Mouse (Mus musculus) liver, embryonic 13.5 days (tissue): ENCODE measurements at regions not wholly inside any gene's neighbourhood (a gene's known extent, or its start where the extent isn't known, plus 50 kb on each side); places are given as distances from the start of the nearest gene placed in this dataset.

Experiments used
- ATAC-seq: fragments of 200-750 bp; cut with Nextera tagmentation; 2 replicates; pipeline ENCODE4 v1.8.0; 2017; ENCODE audit warnings: low read depth, mild to moderate bottlenecking, moderate number of reproducible peaks, moderate library complexity
- DNase-seq: peaks from one replicate; pipeline ENCODE4 v3.0.0; 2022
- H3K27ac ChIP-seq: fragments of 300-500 bp; sonication (generic); 2 replicates; pipeline ENCODE4 v1.5.1; 2015; ENCODE audit warnings: moderate library complexity, mild to moderate bottlenecking, inconsistent platforms
- H3K27me3 ChIP-seq: fragments of 300-500 bp; sonication (generic); 2 replicates; pipeline ENCODE4 v1.6.1; 2015; ENCODE audit warnings: mild to moderate bottlenecking, inconsistent platforms
- H3K36me3 ChIP-seq: fragments of 300-500 bp; sonication (generic); 2 replicates; pipeline ENCODE4 v1.6.1; 2015; ENCODE audit warnings: mild to moderate bottlenecking, inconsistent platforms
- H3K4me1 ChIP-seq: fragments of 300-500 bp; sonication (generic); replicated peaks from 2 replicates; pipeline ENCODE4 v1.6.1; 2015; ENCODE audit warnings: inconsistent platforms
- H3K4me2 ChIP-seq: fragments of 300-500 bp; sonication (generic); 2 replicates; pipeline ENCODE4 v1.6.1; 2015; ENCODE audit warnings: inconsistent platforms, mild to moderate bottlenecking, moderate library complexity
- H3K4me3 ChIP-seq: fragments of 300-500 bp; sonication (generic); replicated peaks from 2 replicates; pipeline ENCODE4 v1.5.1; 2015; ENCODE audit warnings: mild to moderate bottlenecking, inconsistent platforms
- H3K9ac ChIP-seq: fragments of 300-500 bp; sonication (generic); 2 replicates; pipeline ENCODE4 v1.6.1; 2015; ENCODE audit warnings: mild to moderate bottlenecking, inconsistent platforms
- H3K9me3 ChIP-seq: fragments of 300-500 bp; sonication (generic); replicated peaks from 2 replicates; pipeline ENCODE4 v1.6.1; 2016; ENCODE audit warnings: inconsistent platforms
- WGBS: fragments of 180-500 bp; shearing (Covaris S2); methylation state at CpG from one replicate; pipeline ENCODE4 v1.1.7; 2015; ENCODE audit not compliant: insufficient replicate concordance; 5-methylcytosine and 5-hydroxymethylcytosine counted together

DNA sequence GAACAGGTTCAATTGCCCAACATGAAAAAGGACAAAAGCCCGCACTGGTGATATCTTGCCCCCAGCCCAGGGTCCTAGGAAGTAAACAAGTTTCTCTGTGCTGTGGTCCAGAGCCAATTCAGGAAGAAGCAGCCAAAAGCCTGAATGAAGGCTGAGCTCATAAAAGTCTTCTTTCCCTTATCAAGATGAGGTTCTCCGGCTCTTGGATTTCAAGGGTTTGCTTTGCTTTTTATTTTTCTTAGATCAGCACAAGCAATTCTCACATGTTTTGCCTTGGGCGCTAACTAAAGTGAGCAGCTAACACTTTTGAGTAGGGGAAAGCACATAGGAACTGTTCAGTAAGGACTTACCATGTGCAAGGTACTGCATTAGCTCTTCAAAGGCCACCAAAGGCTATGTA, 2208.0 kb upstream of the Gm7489 start:
- Histone ChIP-seq H3K27ac (no peak overlapping the region), H3K9me3 (no peaks in the 10 kb centered on the region), H3K9ac (no peak overlapping the region), H3K4me3 (no peak overlapping the region), H3K27me3 (no peaks in the 10 kb centered on the region), H3K4me1 (peaks cover 9% of the 10 kb centered on the region), H3K4me2 (no peak overlapping the region), H3K36me3 (no peaks in the 10 kb centered on the region)
- DNase-seq (no peak), ATAC-seq (no peak)
- 68% methylated on average over 3 of the region's 3 CpGs for WGBS

DNA sequence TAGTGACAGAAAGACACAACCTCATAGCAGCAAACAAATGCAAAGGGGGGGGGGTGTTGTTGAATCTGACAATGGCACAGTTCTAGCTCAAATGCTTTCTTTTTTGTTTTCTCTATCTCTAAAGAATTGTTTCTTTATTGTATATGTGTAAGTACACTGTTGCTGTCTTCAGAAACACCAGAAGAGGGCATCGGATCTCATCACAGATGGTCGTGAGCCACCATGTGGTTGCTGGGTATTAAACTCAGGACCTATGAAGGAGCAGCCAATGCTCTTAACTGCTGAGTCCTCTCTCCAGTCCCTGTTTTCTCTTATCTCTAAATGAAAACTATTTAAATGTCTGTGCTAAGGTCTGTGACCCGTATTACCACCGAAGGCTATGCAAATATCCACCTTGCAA, 2207.4 kb upstream of the Gm7489 start:
- WGBS: 66% methylated on average over 4 of the region's 4 CpGs

DNA sequence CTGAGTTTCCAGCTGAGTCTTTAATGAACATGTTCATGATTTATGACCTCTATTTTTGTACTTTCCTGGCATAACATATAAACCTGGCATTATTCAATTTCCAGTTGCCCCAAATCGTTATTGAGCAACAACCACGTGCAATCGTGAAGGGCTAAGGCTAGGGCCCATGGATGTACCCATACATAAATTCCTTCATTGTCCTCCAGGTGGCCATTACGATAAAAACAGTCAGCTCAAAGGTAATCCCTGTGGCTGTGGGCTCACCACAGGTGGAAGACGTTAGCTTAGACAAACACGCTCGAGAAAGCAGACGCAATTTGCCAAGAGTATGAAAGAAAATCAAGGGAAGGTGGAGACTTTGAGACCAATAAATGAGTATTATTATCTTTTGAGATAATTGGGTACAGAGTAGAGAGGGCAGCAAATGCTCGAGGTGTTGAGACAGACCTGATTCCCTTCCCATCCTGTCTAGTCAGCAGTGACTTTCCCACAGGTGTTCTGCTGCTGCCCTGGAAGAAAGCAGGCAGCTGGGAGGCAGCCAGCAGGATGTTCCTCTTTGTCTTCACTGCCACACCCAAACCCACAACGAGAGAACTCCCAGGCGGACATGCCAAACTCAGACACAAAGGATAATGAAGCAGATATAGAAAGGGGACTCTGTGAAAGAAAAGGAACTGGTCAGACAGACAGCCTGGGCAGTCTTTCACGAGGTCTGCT, 2205.4 kb upstream of the Gm7489 start:
- 46% methylated on average over 12 of the region's 12 CpGs for WGBS
- Histone ChIP-seq H3K4me3 (no peak overlapping the region), H3K4me1 (peaks cover under 1% of the 10 kb centered on the region; the same call in 1 of the 2 replicates), H3K36me3 (no peaks in the 10 kb centered on the region), H3K4me2 (no peak overlapping the region), H3K9me3 (no peaks in the 10 kb centered on the region), H3K27ac (no peak overlapping the region), H3K27me3 (no peaks in the 10 kb centered on the region), H3K9ac (no peak overlapping the region)
- no peak for DNase-seq
- no peak for ATAC-seq

More for the DNA sequence above, 2207.4 kb upstream of the Gm7489 start:
- Histone ChIP-seq H3K27me3 (no peaks in the 10 kb centered on the region), H3K9ac (no peak overlapping the region), H3K36me3 (no peaks in the 10 kb centered on the region), H3K27ac (no peak overlapping the region), H3K4me3 (no peak overlapping the region), H3K4me1 (peaks cover 9% of the 10 kb centered on the region), H3K4me2 (no peak overlapping the region), H3K9me3 (no peaks in the 10 kb centered on the region)
- ATAC-seq (no peak), DNase-seq (no peak)

DNA sequence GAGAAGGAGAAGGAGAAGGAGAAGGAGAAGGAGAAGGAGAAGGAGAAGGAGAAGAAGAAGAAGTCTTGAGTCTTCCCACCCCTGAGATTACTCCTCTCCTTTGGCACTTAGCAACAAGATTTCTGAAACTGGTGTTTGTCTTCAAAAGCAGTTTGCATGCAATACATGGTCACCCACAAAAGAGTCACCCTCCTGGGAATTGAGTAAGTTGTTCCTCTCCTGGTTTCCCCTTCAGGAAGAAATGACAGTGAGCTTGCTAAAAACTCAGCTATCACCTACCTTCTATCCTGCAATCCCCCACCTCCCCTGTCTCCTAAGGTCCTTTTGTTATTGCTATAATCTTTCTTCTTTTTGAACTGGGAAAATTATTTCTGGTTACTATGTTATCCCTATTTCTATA, 2204.2 kb upstream of the Gm7489 start:
- H3K9ac ChIP-seq: no peak overlapping the region
- no peak for ATAC-seq
- no peaks in the 10 kb centered on the region for H3K4me1 ChIP-seq
- no peak for DNase-seq
- no peaks in the 10 kb centered on the region for H3K9me3 ChIP-seq
- H3K36me3 ChIP-seq: no peaks in the 10 kb centered on the region
- H3K4me3 ChIP-seq: no peak overlapping the region
- H3K27me3 ChIP-seq: no peaks in the 10 kb centered on the region
- H3K27ac ChIP-seq: no peak overlapping the region
- no peak overlapping the region for H3K4me2 ChIP-seq

DNA sequence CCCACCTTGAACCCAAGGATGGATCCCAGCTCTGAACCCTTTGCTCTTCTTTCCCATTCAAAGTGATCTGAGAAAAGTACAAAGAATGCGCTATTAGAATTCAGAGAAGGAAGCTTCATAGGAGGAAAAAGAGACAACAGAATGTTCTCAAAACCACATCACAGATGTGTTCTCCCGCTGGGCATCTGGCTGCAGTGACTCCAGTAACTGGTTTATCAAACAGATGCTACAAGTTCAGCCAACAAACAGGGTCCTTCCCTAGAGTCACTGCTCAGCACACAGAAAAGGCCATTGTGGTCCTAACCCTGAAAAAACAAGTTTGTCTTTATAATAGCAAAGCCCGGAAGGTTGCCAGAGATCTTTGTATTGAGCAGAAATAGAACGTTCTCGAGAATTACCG, 2203.5 kb upstream of the Gm7489 start:
- no peaks in the 10 kb centered on the region for H3K4me1 ChIP-seq
- H3K9ac ChIP-seq: no peak overlapping the region
- H3K4me3 ChIP-seq: no peak overlapping the region
- no peak overlapping the region for H3K27ac ChIP-seq
- ATAC-seq (no peak), DNase-seq (no peak)
- H3K36me3 ChIP-seq: no peaks in the 10 kb centered on the region
- no peaks in the 10 kb centered on the region for H3K9me3 ChIP-seq
- no peaks in the 10 kb centered on the region for H3K27me3 ChIP-seq
- WGBS: 70% methylated on average over 6 of the region's 6 CpGs
- no peak overlapping the region for H3K4me2 ChIP-seq

DNA sequence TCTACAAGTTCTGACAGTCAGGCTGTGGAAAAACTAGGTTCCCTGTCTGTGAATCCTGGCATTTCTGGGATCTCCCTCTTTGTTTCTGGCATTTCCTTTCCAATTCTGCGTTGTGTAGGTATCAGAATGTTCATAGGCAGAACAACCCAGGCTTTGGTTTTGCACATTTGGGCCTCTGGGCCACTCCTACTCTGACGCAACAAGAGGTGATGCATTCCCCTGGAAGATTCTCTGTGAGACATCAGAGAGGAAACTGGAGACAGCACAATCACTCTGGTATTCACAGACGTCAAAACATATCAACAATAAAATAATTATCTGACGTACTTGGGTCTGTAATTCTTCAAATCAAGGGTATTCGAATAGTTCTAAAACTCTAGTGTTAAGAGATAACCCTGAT, 2202.4 kb upstream of the Gm7489 start:
- H3K27ac ChIP-seq: no peak overlapping the region
- WGBS: 47% methylated on average over 5 of the region's 5 CpGs
- no peaks in the 10 kb centered on the region for H3K27me3 ChIP-seq
- H3K36me3 ChIP-seq: no peaks in the 10 kb centered on the region
- no peak for ATAC-seq
- no peak overlapping the region for H3K9ac ChIP-seq
- no peaks in the 10 kb centered on the region for H3K4me1 ChIP-seq
- H3K4me3 ChIP-seq: no peak overlapping the region
- H3K9me3 ChIP-seq: no peaks in the 10 kb centered on the region
- DNase-seq: no peak
- no peak overlapping the region for H3K4me2 ChIP-seq

DNA sequence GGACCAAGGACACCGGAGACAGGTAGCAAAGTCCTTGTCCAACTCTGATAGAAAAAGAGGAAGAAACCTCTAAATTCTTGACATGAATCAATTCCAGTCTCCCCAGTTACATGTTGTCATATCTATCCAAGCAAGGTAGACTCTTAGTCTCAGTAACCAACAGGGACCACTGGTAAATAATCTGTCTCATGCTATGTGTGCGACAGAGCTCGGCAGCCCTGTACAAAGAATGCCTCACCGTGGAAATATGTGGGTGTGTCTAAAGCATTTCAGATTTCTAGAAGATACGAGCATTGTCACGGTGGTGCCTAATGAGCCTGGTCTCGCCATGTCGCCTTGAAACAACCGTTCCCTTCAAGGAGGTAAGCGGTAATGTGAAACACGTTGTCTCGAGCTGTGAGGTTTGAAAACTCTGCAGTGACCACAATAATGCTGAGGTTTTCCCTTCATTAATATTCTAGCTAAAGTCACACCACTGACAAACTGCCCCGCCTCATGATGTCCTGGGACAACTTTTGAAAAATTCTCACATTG, 2197.6 kb upstream of the Gm7489 start:
- Histone ChIP-seq H3K4me2 (no peak overlapping the region), H3K4me1 (no peaks in the 10 kb centered on the region), H3K27ac (no peak overlapping the region), H3K9ac (no peak overlapping the region), H3K9me3 (no peaks in the 10 kb centered on the region), H3K36me3 (no peaks in the 10 kb centered on the region), H3K4me3 (no peak overlapping the region), H3K27me3 (no peaks in the 10 kb centered on the region)
- no peak for ATAC-seq
- WGBS: 70% methylated on average over 13 of the region's 13 CpGs
- DNase-seq: no peak

DNA sequence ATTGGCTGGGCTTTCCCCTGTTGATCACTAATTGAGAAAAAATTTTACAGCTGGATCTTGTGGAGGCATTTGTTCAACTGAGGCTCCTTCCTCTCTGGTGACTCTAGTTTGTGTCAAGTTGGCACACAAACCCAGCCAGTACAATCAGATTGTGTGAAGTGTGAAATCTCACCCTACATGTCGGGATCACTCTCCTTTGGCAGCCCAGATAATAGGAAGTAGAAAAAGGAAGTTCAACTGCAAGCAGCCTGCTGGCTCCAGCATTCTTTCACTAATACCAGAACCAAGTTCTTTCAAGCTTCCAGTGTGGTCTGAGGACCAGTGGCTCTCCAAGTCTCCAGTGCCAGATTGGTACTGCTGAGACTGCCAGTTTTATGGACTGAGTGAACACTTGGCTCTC, 2195.2 kb upstream of the Gm7489 start:
- no peaks in the 10 kb centered on the region for H3K36me3 ChIP-seq
- H3K4me1 ChIP-seq: no peaks in the 10 kb centered on the region
- 23% methylated on average over 1 of the region's 1 CpGs for WGBS
- no peak overlapping the region for H3K27ac ChIP-seq
- ATAC-seq: no peak
- H3K9me3 ChIP-seq: no peaks in the 10 kb centered on the region
- no peak overlapping the region for H3K4me3 ChIP-seq
- H3K4me2 ChIP-seq: no peak overlapping the region
- H3K9ac ChIP-seq: no peak overlapping the region
- no peak for DNase-seq
- H3K27me3 ChIP-seq: no peaks in the 10 kb centered on the region

DNA sequence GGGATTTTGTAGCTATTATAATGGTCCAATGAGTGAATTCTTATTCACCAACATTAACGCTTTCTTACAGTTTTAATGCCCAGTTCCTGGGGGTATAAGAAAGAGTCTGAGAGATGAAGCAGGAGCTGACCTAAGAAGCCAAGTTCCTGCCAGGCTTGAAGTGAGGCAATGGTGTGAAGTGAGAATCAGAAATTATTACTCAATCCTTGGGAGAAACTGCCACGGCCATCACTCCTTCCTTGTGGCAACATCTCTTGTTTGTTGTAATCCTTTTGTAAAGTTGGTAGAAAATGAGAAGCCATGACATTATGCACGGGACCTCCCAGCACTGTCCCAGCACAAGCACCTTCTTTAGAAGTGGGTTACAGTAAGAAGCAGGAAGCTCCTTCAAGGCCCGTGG, 2192.0 kb upstream of the Gm7489 start:
- ATAC-seq (no peak), DNase-seq (no peak)
- no peak overlapping the region for H3K9ac ChIP-seq
- H3K9me3 ChIP-seq: no peaks in the 10 kb centered on the region
- no peak overlapping the region for H3K4me2 ChIP-seq
- H3K36me3 ChIP-seq: no peaks in the 10 kb centered on the region
- 56% methylated on average over 4 of the region's 4 CpGs for WGBS
- no peak overlapping the region for H3K27ac ChIP-seq
- no peaks in the 10 kb centered on the region for H3K4me1 ChIP-seq
- H3K4me3 ChIP-seq: no peak overlapping the region
- no peaks in the 10 kb centered on the region for H3K27me3 ChIP-seq

DNA sequence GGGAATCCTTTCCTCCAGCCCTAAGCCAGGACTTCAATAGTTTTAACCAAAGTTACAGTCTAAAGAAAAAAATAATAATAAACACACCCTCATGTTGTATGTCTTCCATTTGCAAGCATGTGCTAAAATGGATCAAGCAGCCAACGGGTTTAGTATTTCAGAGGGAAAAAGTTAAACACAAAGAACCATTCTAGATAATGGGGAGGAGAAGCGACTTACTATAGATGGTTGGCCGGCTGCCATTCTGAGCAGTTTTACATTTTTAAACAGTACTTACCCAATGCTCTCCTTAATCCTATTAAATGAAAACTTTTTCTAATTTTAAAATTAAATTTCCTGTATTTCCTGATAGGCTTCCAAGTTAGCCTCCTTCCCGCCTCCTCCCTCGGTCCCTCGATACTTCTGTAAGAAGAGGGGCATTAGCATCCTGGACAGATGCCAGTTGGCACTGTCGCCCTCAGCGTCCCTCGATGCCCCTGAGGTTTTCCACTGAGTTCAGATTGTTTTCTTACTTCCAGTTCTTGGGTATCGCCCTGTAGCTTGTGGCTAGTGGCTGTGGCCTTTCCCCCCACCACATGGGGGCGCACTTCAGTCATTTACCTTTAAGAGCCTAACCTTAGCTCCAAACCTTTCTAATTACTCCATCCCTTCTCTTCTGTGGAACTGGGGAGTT, 2188.2 kb upstream of the Gm7489 start:
- Histone ChIP-seq H3K27ac (no peak overlapping the region), H3K9ac (no peak overlapping the region), H3K4me1 (no peaks in the 10 kb centered on the region), H3K9me3 (no peaks in the 10 kb centered on the region), H3K36me3 (no peaks in the 10 kb centered on the region), H3K27me3 (no peaks in the 10 kb centered on the region), H3K4me3 (no peak overlapping the region), H3K4me2 (no peak overlapping the region)
- 63% methylated on average over 11 of the region's 11 CpGs for WGBS
- DNase-seq (no peak), ATAC-seq (no peak)

DNA sequence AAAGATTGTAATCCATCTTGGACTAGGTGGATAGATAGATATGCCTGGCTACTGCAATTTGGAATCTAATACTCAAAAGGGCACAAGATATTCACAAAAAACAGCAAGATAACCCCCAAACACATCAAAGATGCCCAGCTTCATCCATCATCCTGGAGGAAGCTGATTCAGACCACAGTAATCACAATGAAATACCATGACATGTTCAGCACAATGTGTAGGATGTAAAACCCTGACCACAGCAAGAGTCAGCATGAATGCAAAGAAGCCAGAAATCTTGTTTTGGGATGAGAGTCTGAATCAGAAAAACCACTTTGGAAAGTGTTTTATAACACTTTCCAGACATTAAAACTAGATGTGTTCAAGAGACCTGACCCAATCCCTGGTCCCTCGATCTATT, 2180.5 kb upstream of the Gm7489 start:
- no peak for DNase-seq

More for the DNA sequence above, 2180.5 kb upstream of the Gm7489 start:
- Histone ChIP-seq H3K27ac (no peak overlapping the region), H3K9me3 (no peaks in the 10 kb centered on the region), H3K4me2 (no peak overlapping the region), H3K4me3 (no peak overlapping the region), H3K36me3 (no peaks in the 10 kb centered on the region), H3K27me3 (no peaks in the 10 kb centered on the region), H3K4me1 (no peaks in the 10 kb centered on the region), H3K9ac (no peak overlapping the region)
- no peak for ATAC-seq
- WGBS: 84% methylated on average over 1 of the region's 1 CpGs
